Comparison of ENCODE assay signal across 8 mouse cellular contexts in the genomic region with DNA sequence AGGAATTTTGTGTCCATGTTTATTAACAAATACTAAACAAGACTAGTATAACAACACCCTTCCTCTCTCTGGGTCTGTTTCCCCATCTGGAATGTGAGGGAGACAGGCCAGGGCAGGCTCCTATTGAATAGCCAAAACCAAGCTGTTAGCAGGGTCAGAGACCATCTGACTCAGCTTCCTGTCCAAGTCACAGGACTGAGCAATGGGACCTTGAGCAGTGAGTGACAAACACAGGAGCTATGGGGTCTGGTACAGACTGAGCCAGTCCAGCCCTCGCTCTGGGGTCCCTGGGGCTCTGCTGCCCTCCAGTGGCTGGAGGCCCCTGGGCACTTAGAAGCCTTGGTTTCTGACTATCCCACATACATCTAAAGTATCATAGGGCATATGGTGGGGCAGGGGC.
A peak's percentile ranks its signal among the peaks of the same experiment; 100 is the strongest.
DNase-seq lines count a peak whose midpoint lies in the region; ATAC-seq and TF ChIP-seq lines count a peak whose summit lies in the region.

No protein-coding gene starts in this region.

- no peaks in the 10 kb centered on the region for H3K9me3 ChIP-seq in G1E (replicated peaks)
- H3K9me3 ChIP-seq in hindbrain, embryonic 12.5 days (replicated peaks), result no peaks in the 10 kb centered on the region

- no peak overlapping the region for H3K27ac ChIP-seq in hindbrain, embryonic 12.5 days

- H3K4me1 ChIP-seq in G1E (ENCODE audit: insufficient read depth, low read depth, low read length), result no peaks in the 10 kb centered on the region
- H3K4me1 ChIP-seq in hindbrain, embryonic 12.5 days, result peaks cover 26% of the 10 kb centered on the region

- no peak overlapping the region for H3K9ac ChIP-seq in hindbrain, embryonic 12.5 days

- H3K27me3 ChIP-seq in G1E (ENCODE audit: insufficient read depth, low read length), result peaks cover 24% of the 10 kb centered on the region; the same call in 1 of the 2 replicates
- no peaks in the 10 kb centered on the region for H3K27me3 ChIP-seq in hindbrain, embryonic 12.5 days

- ATAC-seq in G1E (ENCODE audit: extremely low read depth, insufficient number of reproducible peaks, low FRiP score, poor library complexity, severe bottlenecking), result no peak
- peak; percentile 47 for ATAC-seq in hindbrain, embryonic 12.5 days (ENCODE audit: low FRiP score)

- 8% methylated on average over 1 of the region's 1 CpGs for WGBS in hindbrain, embryonic 12.5 days

- DNase-seq in G1E (ENCODE audit: low spot score), result peak; percentile 38
- DNase-seq in cerebellum, adult 8-10 months, result peak; percentile 74
- DNase-seq in frontal cortex, postnatal 14 days (ENCODE audit: low spot score in 2 of 2), result peak; percentile 40 to 65
- DNase-seq in layer of hippocampus, postnatal 25 days (ENCODE audit: extremely low spot score in 1 of 2, low spot score in 1 of 2), result peak; percentile 62 to 77
- peak; percentile 82 for DNase-seq in lung, postnatal 25 days (ENCODE audit: low spot score)
- DNase-seq in retina, embryonic 14.5 days (ENCODE audit: low spot score), result peak; percentile 86
- peak; percentile 71 to 74 for DNase-seq in thymus, postnatal 36 days

- no peaks in the 10 kb centered on the region for H3K36me3 ChIP-seq in G1E (replicated peaks)
- H3K36me3 ChIP-seq in hindbrain, embryonic 12.5 days, result no peaks in the 10 kb centered on the region

- no peak overlapping the region for H3K4me2 ChIP-seq in hindbrain, embryonic 12.5 days (replicated peaks)

- no peak overlapping the region for H3K4me3 ChIP-seq in G1E (ENCODE audit: low read depth, low read length)
- no peak overlapping the region for H3K4me3 ChIP-seq in hindbrain, embryonic 12.5 days

- TF ChIP-seq CTCF in G1E (IDR thresholded peaks at IDR 0.05; ENCODE audit: low read depth, low read length), result 0 out of 2 replicates have a peak, but pooled peaks have one; percentile 5
